Mouse (Mus musculus) v-Abl transformed pro-B cells (cell line): ENCODE results near the gene Sh3yl1.

Experiments used
- in situ Hi-C, 2 experiments: fragments of 400-800 bp; cut with MboI; formaldehyde crosslinking; loops; one replicate each; pipeline ENCODE4 v1.15.1; 2025; ENCODE audit not compliant: unreplicated experiment in 2 of 2

Gene Sh3yl1

DNA sequence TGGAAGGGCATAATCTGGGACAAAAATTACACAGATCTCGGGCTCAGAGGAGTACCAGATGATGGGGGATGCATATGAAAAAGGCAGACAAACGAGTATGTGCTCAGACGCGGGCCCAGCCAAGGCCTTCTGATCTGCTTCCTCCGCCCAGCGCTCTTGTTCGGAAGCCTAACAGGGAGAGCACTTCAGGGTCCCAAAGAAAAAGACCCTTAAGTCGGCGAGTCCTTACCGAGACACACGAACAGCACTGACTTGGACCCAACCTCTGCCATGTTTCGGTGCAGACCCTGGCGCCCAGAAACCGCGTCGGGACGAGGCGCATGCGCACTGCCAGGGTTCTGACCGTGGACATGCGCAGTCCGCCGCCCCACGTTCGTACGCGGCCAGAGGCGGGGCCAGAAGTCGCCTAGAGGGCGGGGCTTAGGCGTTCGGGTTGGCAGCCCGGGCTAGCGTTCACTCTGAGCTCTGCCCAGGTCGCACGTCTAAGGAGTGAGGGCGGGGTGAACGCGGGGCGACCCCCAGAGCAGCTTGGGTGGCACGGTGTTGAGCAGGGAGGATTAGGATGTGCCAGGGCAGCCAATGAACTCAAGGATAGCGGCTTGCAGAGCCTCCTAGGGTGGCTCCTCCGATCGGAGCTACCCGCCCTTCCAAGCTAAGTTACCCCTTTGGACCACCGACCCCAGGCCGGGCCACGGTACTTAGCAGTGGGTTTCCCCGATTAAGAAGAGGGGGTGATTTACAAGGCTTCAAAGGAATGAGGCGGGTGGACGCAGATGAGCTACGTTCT is at the start of gene Sh3yl1, which contains the start of gene Acp1:
Sh3yl1 (plus strand) TSS at position 408 of the 787 bp plus-strand sequence.
Acp1 (minus strand) TSS at position 329 of the 787 bp plus-strand sequence.
- in situ Hi-C loops: loop anchor here in 1 of 2 experiments (10.0 to 25.0 kb wide), 2 partner anchors 327 to 1301 kb away; partner anchors contain the start of genes Pik3cg and Tmem18

DNA sequence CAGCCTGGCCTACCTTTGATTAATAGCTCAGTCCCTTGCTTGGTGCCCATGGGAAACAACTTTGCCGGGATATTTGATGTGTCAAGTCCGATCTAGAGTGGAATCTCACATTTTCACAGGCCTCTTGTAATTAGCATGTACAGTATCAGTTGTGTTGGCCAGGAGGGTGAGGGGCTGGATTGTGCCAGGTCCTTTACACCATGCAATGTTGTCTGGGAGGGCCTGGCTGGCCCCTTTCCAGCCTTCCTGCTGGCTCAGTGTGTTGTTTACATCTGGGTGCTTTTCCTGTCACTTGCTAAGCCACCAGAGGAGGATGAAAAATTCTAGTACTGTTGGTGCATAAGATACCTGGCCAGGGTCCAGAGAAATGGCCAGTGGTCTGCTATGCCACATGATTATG is 47.1 kb upstream of the Sh3yl1 start:
- in situ Hi-C loops: no loop called here

DNA sequence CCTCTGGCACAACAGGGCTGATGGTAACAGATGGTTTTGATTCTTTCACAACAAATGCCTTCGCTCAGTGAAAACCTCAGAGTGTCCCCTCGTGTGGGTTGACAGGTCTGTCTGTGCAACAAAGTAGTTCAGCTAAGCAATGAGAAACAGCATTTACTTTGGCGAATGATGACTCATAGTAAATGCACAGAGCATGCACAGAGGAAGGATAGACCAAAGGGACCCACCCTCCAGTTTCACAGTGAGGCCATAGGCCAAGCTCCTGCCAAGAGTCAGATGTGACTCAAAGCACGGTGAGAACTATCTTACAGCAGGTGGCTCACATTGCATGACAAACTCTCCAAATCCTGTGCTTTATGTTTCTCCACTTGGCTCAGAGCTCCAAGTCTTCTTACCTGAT is 45.7 kb upstream of the Sh3yl1 start:
- in situ Hi-C loops: no loop called here

DNA sequence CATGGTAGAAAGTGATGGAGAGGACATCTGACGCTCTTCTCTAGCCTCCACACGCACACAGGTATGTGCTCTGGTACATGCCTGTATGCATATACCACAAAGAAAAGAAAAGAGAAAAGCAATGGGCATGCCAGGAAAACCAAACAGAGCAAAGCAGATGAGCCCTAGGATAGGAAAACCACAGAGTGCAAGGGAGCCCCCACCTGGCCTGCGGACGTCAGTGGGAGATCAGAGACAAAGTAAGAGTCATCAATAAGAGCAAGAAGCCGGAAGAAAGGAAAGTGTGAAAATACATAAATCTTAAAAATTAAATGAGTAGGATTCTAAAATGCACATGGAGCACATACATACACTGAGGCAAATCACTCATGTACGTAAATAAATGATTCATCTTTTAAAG is 32.0 kb upstream of the Sh3yl1 start:
- in situ Hi-C loops: loop anchor here in 1 of 2 experiments (25.0 kb wide), 1 partner anchor 842 kb away; no protein-coding TSS in a partner anchor

DNA sequence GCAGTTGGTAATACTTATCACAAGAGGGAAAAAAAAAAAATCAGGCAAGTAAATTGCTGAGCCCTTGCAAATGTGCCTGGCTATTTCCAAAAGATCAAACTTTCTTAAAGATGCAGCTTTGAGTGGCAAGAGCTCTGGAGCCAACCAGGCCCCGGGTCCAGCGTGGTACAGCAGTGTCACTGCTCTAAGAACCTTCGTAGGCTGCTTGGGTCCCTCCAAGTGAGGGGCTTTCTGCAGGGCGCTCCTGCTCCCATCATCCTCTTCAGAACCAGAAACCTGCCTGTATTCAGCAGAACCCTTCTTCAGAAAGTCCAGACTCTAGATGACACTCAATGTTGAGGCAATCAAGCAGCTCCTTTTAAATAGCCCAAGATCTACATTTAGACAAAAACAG is 27.9 kb upstream of the Sh3yl1 start:
- in situ Hi-C loops: loop anchor here (10.0 to 25.0 kb wide), 2 partner anchors 289 to 846 kb away; no protein-coding TSS in a partner anchor

DNA sequence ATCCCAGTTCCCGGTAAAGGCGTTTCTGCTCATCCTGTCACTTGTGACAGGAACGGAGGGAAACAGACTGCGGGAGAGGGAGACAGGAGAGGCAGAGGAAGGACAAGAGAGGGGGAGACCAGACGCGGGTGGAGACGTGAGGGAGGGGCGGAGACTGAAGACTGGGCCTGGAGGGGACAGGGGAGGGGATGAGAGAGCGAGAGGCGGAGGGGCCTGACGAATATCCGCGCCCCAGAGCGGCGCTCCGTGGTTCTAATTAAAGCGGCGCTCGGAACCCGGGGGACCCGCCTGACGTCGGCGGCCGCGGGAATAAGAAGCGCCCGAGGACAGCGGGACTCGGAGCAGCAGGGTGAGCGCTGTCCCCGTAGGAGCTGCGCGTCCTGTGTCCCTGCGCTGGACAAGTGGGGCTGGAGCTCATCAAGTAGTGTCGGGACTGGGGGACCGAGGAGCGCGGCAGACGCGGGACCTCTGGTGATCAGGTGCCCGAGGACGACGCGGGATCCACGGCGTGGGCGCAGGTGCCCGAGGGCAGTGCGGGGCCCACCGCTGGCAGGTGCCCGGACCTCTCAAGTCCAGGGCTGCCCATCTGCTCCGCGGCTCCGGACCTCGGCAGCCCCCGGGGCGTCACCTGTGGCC is 27.4 kb upstream of the Sh3yl1 start, which contains the start of gene Alkal2:
Alkal2 (plus strand) TSS at position 337 of the 636 bp plus-strand sequence.
- in situ Hi-C loops: loop anchor here (10.0 to 25.0 kb wide), 2 partner anchors 289 to 847 kb away; no protein-coding TSS in a partner anchor

DNA sequence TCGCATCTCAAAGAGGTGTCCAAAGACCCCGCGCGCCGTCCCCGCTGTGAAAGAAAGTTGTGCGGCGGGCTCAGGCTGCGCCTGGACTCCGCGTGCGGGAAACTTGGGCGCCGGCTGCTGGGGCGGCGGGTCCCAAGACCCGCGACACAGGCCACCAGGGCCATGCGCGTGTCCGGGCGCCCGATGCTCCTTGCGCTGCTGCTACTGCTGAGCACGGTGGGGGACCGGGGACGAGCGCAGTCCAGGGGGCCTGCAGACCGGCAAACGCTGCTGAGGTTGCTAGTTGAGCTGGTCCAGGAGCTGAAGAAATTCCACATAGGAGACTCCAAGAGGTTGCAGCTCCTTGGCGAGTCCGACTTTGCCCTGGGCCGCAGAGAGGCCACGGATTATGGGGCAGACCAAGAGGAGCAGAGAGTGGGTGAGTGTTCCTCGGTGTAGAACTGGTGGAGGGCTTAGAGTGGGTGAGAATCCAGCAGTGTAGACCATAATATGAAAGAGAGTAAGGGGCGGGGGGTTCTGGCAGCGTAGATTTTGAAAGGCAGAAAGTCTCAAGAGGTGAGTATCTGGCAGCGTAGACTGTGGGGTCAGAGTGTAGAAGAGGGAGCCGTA is 26.7 kb upstream of the Sh3yl1 start:
- in situ Hi-C loops: loop anchor here (5.0 to 25.0 kb wide), 3 partner anchors 287 to 847 kb away; no protein-coding TSS in a partner anchor

DNA sequence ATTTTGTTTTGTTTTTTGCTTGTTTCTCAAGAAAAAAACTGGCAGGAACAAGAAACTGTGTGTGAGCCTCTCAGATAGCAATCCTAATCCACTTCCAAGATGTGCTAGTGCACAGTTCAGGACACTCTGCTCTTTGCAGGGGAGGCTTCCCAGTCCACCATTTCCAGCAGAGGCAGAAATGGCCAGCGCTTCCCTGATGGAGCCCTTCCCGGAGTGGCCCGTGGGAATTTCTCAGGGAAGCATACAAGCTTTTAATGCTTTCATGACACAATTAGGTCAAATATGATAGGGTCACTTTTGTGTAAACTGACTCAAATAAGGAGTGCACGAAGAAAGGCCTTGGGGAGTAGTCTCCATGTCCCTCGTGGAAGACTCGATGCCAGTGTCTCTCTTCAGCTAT is 25.6 kb upstream of the Sh3yl1 start:
- in situ Hi-C loops: loop anchor here (5.0 to 25.0 kb wide), 3 partner anchors 289 to 849 kb away; no protein-coding TSS in a partner anchor

DNA sequence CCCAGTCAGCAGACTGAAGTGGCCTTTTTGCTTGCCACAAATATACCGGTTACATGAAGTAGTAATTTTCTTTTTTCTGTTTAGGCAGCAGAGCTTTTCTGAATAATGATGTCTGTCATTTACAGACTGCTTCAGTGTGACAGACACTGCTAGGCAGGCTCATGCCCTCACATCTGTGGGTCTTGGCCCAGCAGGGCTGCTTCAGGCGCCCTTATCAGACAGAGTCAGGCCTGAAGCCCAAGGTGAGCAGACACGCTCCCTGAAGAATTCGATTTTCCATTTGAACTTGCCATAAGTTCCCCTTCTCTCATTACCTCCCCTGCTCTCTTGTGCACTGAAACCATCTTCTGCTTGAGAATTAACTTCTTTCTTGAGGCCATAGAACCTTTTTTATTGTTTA is 23.5 kb upstream of the Sh3yl1 start:
- in situ Hi-C loops: loop anchor here (5.0 to 25.0 kb wide), 3 partner anchors 291 to 851 kb away; no protein-coding TSS in a partner anchor

DNA sequence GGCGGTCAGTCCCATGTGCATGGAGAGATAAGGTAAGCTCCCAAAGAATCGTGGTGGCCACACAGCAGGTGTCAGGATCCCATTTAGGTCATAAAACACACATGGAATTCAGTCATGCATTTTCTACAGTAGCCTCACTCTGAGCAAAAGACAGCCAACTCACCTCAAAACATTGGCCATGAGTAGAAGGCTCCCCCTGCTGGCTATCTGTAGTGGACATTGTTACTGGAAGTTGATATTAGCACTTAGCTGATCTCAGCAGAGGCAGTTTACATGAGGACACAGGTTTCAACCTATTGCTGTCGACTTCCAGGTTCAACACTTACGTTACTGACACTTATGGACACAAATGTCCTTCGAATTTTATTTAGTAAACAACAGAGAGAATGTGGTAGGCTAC is 21.4 kb upstream of the Sh3yl1 start:
- in situ Hi-C loops: loop anchor here in 1 of 2 experiments (25.0 kb wide), 1 partner anchor 853 kb away; no protein-coding TSS in a partner anchor

DNA sequence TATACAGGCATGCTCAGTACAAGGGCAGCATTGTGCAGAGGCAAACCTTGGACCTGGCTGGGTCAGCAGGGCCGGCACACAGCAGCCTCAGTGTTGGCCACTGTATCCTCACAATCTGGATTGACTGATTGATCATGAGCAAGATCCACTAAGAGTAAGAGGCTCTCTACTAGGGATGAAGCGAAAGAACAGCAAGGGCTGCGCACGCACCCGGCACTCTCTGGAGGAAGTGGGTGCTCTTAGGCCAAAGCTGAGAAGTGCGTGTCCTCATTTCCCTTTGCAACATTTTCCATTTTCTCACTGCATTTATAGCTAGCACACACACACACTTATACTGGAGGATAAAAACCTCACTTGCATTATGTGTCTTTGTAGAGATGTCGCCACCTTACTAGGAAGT is 20.0 kb upstream of the Sh3yl1 start:
- in situ Hi-C loops: loop anchor here in 1 of 2 experiments (25.0 kb wide), 1 partner anchor 854 kb away; no protein-coding TSS in a partner anchor

DNA sequence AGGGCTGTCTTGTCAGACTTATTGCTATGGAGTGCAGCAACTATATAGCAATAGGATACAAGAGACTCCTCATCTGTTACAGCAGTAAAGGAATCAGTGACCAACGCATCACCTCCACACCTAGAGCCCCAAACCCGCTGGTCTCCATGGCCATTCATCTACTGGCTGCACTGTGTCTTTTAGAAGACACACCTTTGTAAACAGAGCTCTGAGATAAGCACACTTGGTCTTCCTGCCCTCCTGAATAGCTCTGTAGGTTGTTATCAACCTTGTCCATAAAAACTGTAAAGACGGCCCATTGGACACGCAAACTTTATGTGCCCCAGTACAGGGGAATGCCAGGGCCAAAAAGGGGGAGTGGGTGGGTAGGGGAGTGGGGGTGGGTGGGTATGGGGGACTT is 14.4 kb upstream of the Sh3yl1 start:
- in situ Hi-C loops: loop anchor here in 1 of 2 experiments (25.0 kb wide), 1 partner anchor 860 kb away; no protein-coding TSS in a partner anchor

DNA sequence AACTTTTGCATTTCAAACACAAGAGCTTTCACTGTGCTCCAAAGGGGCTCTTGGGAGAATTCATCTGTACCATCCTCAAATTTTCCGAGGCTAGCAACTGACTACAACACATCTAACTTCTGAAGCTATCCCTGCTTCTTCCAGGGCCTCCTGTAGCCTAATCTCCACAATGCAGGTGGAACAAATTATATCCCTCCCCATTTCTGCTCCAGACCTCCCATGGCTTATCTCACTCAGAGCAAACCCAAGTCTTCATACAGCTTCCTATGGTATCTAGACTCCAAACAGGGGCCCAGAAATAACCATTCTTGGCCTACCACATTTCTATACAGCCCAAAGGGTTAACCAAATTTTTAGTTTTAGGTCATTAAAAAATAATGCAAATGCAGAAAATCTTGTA is 2.8 kb upstream of the Sh3yl1 start:
- in situ Hi-C loops: loop anchor here in 1 of 2 experiments (25.0 kb wide), 1 partner anchor 1304 kb away; the partner anchor contains the start of gene Pik3cg

DNA sequence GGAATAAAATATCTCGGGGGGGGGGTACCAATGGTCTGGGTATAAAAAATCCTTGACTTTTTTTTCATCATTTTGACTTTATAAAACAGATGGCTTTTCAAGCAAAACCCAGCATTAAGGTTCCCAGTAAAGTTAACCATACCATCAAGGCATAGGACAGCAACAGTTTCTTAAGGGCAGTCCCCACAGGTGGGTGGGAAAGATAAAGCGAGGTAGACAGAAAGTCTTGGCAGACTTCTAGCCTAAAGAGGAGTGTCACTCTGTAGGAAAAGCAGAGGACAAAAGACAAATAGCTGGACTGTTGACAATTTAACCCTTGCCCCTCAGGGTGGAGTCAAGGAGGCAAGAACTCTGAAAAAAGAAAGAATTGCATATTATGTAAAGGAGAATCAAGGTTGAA is 1.6 kb upstream of the Sh3yl1 start:
- in situ Hi-C loops: loop anchor here in 1 of 2 experiments (10.0 to 25.0 kb wide), 2 partner anchors 325 to 1302 kb away; partner anchors contain the start of genes Pik3cg and Tmem18

DNA sequence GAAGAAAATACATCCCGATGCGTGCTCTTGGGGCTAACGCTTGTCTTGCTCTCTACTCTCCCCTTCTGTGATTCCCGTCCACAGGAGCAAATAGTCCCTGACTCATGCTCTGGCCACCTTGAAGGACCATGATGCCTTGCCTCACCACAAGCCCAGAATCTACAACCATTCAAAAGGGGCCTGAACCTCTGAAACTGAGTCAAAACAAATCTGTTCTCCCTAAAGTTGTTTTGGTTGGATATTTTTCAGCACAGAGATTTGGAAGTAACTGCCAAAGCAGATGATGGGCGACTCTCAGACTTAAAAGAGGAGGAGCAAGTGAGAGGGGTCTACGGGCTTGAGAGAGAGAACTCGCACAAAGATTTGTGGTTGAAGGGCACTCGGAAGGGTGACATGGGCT is 608 bp upstream of the Sh3yl1 start:
- in situ Hi-C loops: loop anchor here in 1 of 2 experiments (10.0 to 25.0 kb wide), 2 partner anchors 326 to 1301 kb away; partner anchors contain the start of genes Pik3cg and Tmem18

DNA sequence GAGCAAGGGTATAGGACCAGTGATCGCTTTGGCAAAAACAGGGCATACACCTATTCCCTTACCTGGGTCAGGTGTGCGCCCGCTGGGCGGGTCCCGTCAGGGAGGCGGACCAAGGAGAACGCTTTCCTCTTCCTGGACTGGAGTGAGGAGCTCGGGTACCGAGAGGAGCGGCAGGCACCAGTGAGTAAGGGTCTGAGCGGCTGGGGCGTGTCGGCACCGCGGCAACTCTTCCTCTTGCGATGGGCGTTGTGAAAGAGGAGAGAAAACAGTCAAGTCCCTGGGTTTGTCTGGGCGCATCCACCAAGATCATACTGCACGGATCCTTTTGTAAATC is 547 bp downstream of the Sh3yl1 start:
- in situ Hi-C loops: loop anchor here in 1 of 2 experiments (10.0 to 25.0 kb wide), 2 partner anchors 327 to 1300 kb away; partner anchors contain the start of genes Pik3cg and Tmem18

DNA sequence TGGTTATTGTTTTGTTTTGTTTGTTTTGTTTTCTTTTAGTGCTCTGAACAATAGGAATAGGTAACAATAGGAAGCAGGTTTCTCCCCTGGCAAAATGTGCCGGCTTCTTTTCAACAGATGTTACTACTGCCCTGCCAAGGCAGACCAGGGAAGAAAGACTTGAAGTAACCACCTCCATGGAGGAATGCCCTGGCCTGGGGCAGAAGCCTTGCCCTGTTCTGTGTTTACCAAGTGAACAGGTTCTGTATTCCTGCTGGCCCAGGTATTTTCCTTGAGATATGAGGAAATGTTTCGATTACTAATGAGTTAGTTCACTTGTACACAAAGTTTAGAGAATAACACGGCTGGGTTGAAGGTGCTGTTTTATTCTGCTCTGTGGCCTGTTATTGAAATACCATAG is 1.4 kb downstream of the Sh3yl1 start:
- in situ Hi-C loops: loop anchor here in 1 of 2 experiments (10.0 to 25.0 kb wide), 2 partner anchors 328 to 1299 kb away; partner anchors contain the start of genes Pik3cg and Tmem18

DNA sequence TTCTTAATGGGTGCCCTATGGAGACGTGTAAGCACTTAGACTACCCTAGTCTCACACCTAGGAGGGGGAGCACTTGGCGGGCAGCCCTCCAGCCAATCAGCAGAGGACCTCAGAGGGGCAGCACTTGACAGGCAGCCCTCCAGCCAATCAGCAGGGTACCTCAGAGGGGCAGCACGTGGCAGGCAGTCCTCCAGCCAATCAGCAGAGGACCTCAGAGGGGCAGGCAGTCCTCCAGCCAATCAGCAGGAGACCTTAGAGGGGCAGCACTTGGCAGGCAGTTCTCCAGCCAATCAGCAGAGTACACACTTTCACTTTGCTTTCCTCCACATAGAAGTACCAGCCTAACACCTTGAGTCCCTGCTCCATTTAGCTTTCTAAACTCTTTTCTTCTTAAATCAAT is 10.9 kb downstream of the Sh3yl1 start:
- in situ Hi-C loops: loop anchor here in 1 of 2 experiments (25.0 kb wide), 1 partner anchor 1290 kb away; the partner anchor contains the start of gene Pik3cg

DNA sequence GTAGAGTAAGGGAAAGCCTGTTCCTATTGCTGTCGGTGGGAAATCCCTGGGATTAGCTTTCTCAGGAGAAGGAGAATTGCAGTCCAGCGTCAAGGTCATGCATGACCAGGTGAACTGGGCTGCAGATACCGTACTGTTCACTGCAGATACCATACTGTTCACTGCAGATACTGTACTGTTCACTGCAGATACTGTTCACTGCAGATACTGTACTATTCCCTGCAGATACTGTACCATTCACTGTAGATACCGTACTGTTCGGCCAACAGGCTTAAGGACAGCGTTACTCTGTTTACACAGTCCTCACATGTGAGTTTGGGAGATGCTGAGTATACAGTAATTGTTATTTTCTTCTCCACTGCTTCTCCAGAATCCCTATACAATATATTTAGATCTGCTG is 16.7 kb downstream of the Sh3yl1 start:
- in situ Hi-C loops: no loop called here

DNA sequence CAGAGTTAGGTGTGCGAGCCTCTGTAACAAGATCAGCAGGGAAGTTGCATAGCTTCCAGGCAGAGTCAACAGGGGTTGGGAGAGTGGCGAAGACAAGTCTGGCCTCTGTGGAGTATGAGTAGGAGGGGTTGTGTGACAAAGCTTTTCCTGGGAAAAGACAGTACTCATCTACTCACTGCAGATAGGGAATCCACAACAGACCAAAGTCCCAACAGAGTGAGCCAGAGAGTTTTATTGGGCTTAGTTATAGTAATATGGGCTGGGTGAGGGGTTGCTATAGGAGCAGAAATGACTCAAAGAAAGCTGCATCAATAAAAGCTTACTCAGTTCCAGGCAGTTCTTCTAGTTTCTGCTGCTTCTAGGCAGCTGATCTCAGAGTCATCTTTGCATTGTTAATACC is 21.8 kb downstream of the Sh3yl1 start:
- in situ Hi-C loops: no loop called here
